Mouse (Mus musculus) lung, embryonic 14.5 days (tissue): ENCODE data around the gene Nt5c2. TPM values are rescaled to one million over a fixed set of nuclear protein-coding genes. Genes with fewer than 3 reads are reported as not detected.

ENCODE experiments used
- ATAC-seq: fragments of 200-750 bp; cut with Nextera tagmentation; 2 replicates; pipeline ENCODE4 v1.8.0; 2017; ENCODE audit warnings: mild to moderate bottlenecking, moderate TSS enrichment, moderate library complexity; ENCODE audit not compliant: insufficient read depth
- DNase-seq: peaks from one replicate; pipeline ENCODE4 v3.0.0-alpha.2; 2015
- H3K27ac ChIP-seq: fragments of 300-500 bp; sonication (generic); 2 replicates; pipeline ENCODE4 v1.5.1; 2014; ENCODE audit warnings: low read depth, mild to moderate bottlenecking, moderate library complexity
- H3K27me3 ChIP-seq: fragments of 300-500 bp; sonication (generic); 2 replicates; pipeline ENCODE4 v1.6.1; 2014; ENCODE audit warnings: low read length, control low read depth; ENCODE audit not compliant: insufficient read depth
- H3K36me3 ChIP-seq: fragments of 300-500 bp; sonication (generic); 2 replicates; pipeline ENCODE4 v1.6.1; 2014; ENCODE audit warnings: control low read depth; ENCODE audit not compliant: insufficient read depth
- H3K4me1 ChIP-seq: fragments of 300-500 bp; sonication (generic); 2 replicates; pipeline ENCODE4 v1.6.1; 2014; ENCODE audit warnings: antibody characterized with exemption, control low read depth; ENCODE audit not compliant: insufficient read depth
- H3K4me2 ChIP-seq: fragments of 300-500 bp; sonication (generic); 2 replicates; pipeline ENCODE4 v1.6.1; 2014; ENCODE audit warnings: mild to moderate bottlenecking
- H3K4me3 ChIP-seq: fragments of 300-500 bp; sonication (generic); 2 replicates; pipeline ENCODE4 v1.5.1; 2014; ENCODE audit warnings: low read depth, low read length
- H3K9ac ChIP-seq: fragments of 300-500 bp; sonication (generic); 2 replicates; pipeline ENCODE4 v1.6.1; 2014
- H3K9me3 ChIP-seq: fragments of 300-500 bp; sonication (generic); 2 replicates; pipeline ENCODE4 v1.6.1; 2016; ENCODE audit warnings: low read depth, low read length, control low read depth
- CTCF ChIP-seq: IDR thresholded peaks from 2 replicates; pipeline ENCODE4 v1.5.1; 2016; ENCODE audit warnings: antibody characterized with exemption, low read depth
- WGBS: fragments of 180-500 bp; shearing (Covaris S2); extraction: QIAGEN DNeasy Blood & Tissue Kit; methylation state at CpG from one replicate; pipeline ENCODE4 v1.1.7; 2014; 5-methylcytosine and 5-hydroxymethylcytosine counted together
- polyA plus RNA-seq: library from polyadenylated mRNA; unstranded; fragments of >200 nt; fragmentation: Nextera tagmentation; extraction: Ambion mirVana; gene quantifications from 2 replicates; pipeline ENCODE4 v1.2.1, GENCODE M21; 2014

Gene Nt5c2
- polyA plus RNA-seq, 1 experiment from 2014 or later: 81.2 TPM

GRCm38 (mm10) chr19:46856780-46857179 lies 158.2 kb downstream of the Nt5c2 start:
- ATAC-seq: no peak
- WGBS: 22% methylated on average over 10 of the region's 10 CpGs
- no peak for TF ChIP-seq CTCF
- Histone ChIP-seq H3K27ac (no peak overlapping the region), H3K9ac (0 out of 2 replicates have a peak overlapping the region, but pooled peaks have one; percentile 11), H3K4me1 (0 out of 2 replicates have a peak, but pooled peaks cover 4% of the 10 kb centered on the region), H3K9me3 (no peaks in the 10 kb centered on the region), H3K4me3 (no peak overlapping the region), H3K4me2 (no peak overlapping the region), H3K36me3 (no peaks in the 10 kb centered on the region), H3K27me3 (no peaks in the 10 kb centered on the region)
- DNase-seq: peak; percentile 23

- ATAC-seq: no peak
- no peaks in the 10 kb centered on the region for H3K36me3 ChIP-seq
- H3K4me1 ChIP-seq: 0 out of 2 replicates have a peak, but pooled peaks cover 4% of the 10 kb centered on the region
- H3K27ac ChIP-seq: no peak overlapping the region
- no peak for TF ChIP-seq CTCF
- no peak overlapping the region for H3K4me2 ChIP-seq
- 26% methylated on average over 6 of the region's 6 CpGs for WGBS
- H3K4me3 ChIP-seq: no peak overlapping the region
- no peaks in the 10 kb centered on the region for H3K9me3 ChIP-seq
- H3K27me3 ChIP-seq: no peaks in the 10 kb centered on the region
- no peak for DNase-seq
- H3K9ac ChIP-seq: 0 out of 2 replicates have a peak overlapping the region, but pooled peaks have one; percentile 11
Measured at GRCm38 (mm10) chr19:46856232-46856631, 158.7 kb downstream of the Nt5c2 start.

- DNase-seq: no peak
- no peak overlapping the region for H3K4me3 ChIP-seq
Measured at GRCm38 (mm10) chr19:46849443-46849997, 165.4 kb downstream of the Nt5c2 start.

GRCm38 (mm10) chr19:46848381-46849268 lies 166.3 kb downstream of the Nt5c2 start:
- WGBS: 71% methylated on average over 14 of the region's 14 CpGs
- H3K27ac ChIP-seq: no peak overlapping the region
- H3K9me3 ChIP-seq: no peaks in the 10 kb centered on the region
- no peak overlapping the region for H3K9ac ChIP-seq
- no peaks in the 10 kb centered on the region for H3K36me3 ChIP-seq
- no peak overlapping the region for H3K4me2 ChIP-seq
- TF ChIP-seq CTCF: no peak
- H3K27me3 ChIP-seq: no peaks in the 10 kb centered on the region
- DNase-seq (no peak), ATAC-seq (no peak)
- H3K4me1 ChIP-seq: no peaks in the 10 kb centered on the region
- no peak overlapping the region for H3K4me3 ChIP-seq

More at GRCm38 (mm10) chr19:46849443-46849997, 165.4 kb downstream of the Nt5c2 start:
- Histone ChIP-seq H3K36me3 (no peaks in the 10 kb centered on the region), H3K9ac (no peak overlapping the region), H3K27ac (no peak overlapping the region), H3K4me1 (no peaks in the 10 kb centered on the region), H3K9me3 (no peaks in the 10 kb centered on the region), H3K4me2 (no peak overlapping the region), H3K27me3 (no peaks in the 10 kb centered on the region)
- TF ChIP-seq CTCF: no peak
- 61% methylated on average over 9 of the region's 9 CpGs for WGBS
- peak; percentile 52; the same call in 1 of the 2 replicates for ATAC-seq

GRCm38 (mm10) chr19:46846459-46846858 lies 168.5 kb downstream of the Nt5c2 start:
- no peak overlapping the region for H3K9ac ChIP-seq
- no peaks in the 10 kb centered on the region for H3K27me3 ChIP-seq
- H3K36me3 ChIP-seq: no peaks in the 10 kb centered on the region
- no peak overlapping the region for H3K4me2 ChIP-seq
- no peaks in the 10 kb centered on the region for H3K9me3 ChIP-seq
- no peak for TF ChIP-seq CTCF
- H3K4me1 ChIP-seq: no peaks in the 10 kb centered on the region
- DNase-seq: no peak
- no peak overlapping the region for H3K4me3 ChIP-seq
- 68% methylated on average over 5 of the region's 5 CpGs for WGBS
- H3K27ac ChIP-seq: no peak overlapping the region
- ATAC-seq: no peak

- H3K9me3 ChIP-seq: no peaks in the 10 kb centered on the region
- no peaks in the 10 kb centered on the region for H3K4me1 ChIP-seq
- no peak for TF ChIP-seq CTCF
- no peak for DNase-seq
- no peak overlapping the region for H3K9ac ChIP-seq
- no peak for ATAC-seq
- H3K27me3 ChIP-seq: no peaks in the 10 kb centered on the region
- no peak overlapping the region for H3K4me2 ChIP-seq
- H3K27ac ChIP-seq: no peak overlapping the region
- 76% methylated on average over 7 of the region's 7 CpGs for WGBS
- H3K36me3 ChIP-seq: no peaks in the 10 kb centered on the region
- H3K4me3 ChIP-seq: no peak overlapping the region
Measured at GRCm38 (mm10) chr19:46846056-46846455, 168.9 kb downstream of the Nt5c2 start.

GRCm38 (mm10) chr19:46843030-46843429 lies 171.9 kb downstream of the Nt5c2 start:
- no peak overlapping the region for H3K4me2 ChIP-seq
- H3K9me3 ChIP-seq: no peaks in the 10 kb centered on the region
- H3K4me1 ChIP-seq: no peaks in the 10 kb centered on the region
- DNase-seq (no peak), ATAC-seq (no peak)
- no peak overlapping the region for H3K4me3 ChIP-seq
- no peak overlapping the region for H3K9ac ChIP-seq
- H3K36me3 ChIP-seq: no peaks in the 10 kb centered on the region
- WGBS: 28% methylated on average over 2 of the region's 2 CpGs
- no peak for TF ChIP-seq CTCF
- H3K27me3 ChIP-seq: no peaks in the 10 kb centered on the region
- H3K27ac ChIP-seq: no peak overlapping the region
